Mouse (Mus musculus) CH12.LX (cell line): ENCODE results near the gene Nhlh1. TPM values are rescaled to one million over a fixed set of nuclear protein-coding genes. Genes with fewer than 3 reads are reported as not detected.

Experiments
- DNase-seq: peaks from one replicate; pipeline ENCODE4 v3.0.0-alpha.2; 2013; ENCODE audit errors: extremely low read depth
- H3K27ac ChIP-seq: 2 replicates; pipeline ENCODE4 v1.5.1; 2012; ENCODE audit warnings: low read depth, mild to moderate bottlenecking, control low read depth, moderate library complexity; ENCODE audit not compliant: insufficient read depth
- H3K27me3 ChIP-seq: replicated peaks from 2 replicates; pipeline ENCODE3; 2012; ENCODE audit warnings: inconsistent platforms
- H3K36me3 ChIP-seq, 2 experiments: replicated peaks in 1 of 2; 2 replicates each; pipeline versions ENCODE3 to v1.6.1; 2012; ENCODE audit warnings: inconsistent platforms in 1 of 2, low read length in 1 of 2, mild to moderate bottlenecking in 1 of 2, mixed read lengths in 1 of 2, moderate library complexity in 1 of 2; ENCODE audit not compliant: control insufficient read depth in 1 of 2, insufficient read depth in 1 of 2
- H3K4me1 ChIP-seq, 2 experiments: 2 replicates each; pipeline ENCODE4 v1.6.1; 2012; ENCODE audit warnings: inconsistent platforms in 1 of 2, moderate library complexity in 1 of 2; ENCODE audit not compliant: insufficient read depth in 2 of 2, control insufficient read depth in 1 of 2
- H3K4me2 ChIP-seq: 2 replicates; pipeline ENCODE4 v1.6.1; 2012; ENCODE audit warnings: low read depth, mild to moderate bottlenecking, control low read depth; ENCODE audit not compliant: poor library complexity, insufficient read depth, severe bottlenecking
- H3K4me3 ChIP-seq, 3 experiments: fragments of 150-350 bp in 1 of 3; sonication (generic) in 1 of 3; replicated peaks in 1 of 3; 2 replicates each; pipeline versions ENCODE3 to v1.5.1; 2011 to 2012; ENCODE audit warnings: low read depth in 2 of 3, low read length in 2 of 3, mild to moderate bottlenecking in 2 of 3, moderate library complexity in 2 of 3, control low read depth in 1 of 3, improper control_type of control experiment in 1 of 3, inconsistent platforms in 1 of 3, mixed read lengths in 1 of 3; ENCODE audit not compliant: poor library complexity in 1 of 3
- H3K79me2 ChIP-seq: replicated peaks from 2 replicates; pipeline ENCODE4 v1.6.1; 2012; ENCODE audit warnings: mild to moderate bottlenecking, moderate library complexity; ENCODE audit not compliant: control insufficient read depth, poor library complexity, insufficient read depth, severe bottlenecking; ENCODE audit errors: extremely low read depth
- H3K9ac ChIP-seq: 2 replicates; pipeline ENCODE4 v1.6.1; 2012; ENCODE audit warnings: low read depth, mild to moderate bottlenecking, control low read depth, moderate library complexity; ENCODE audit not compliant: insufficient read depth
- H3K9me3 ChIP-seq: replicated peaks from 2 replicates; pipeline ENCODE3; 2012; ENCODE audit warnings: low read length, inconsistent platforms, mixed read lengths
- ELF1 ChIP-seq: IDR thresholded peaks from 2 replicates; pipeline ENCODE4 v1.6.1; 2014; ENCODE audit warnings: low read depth, mild to moderate bottlenecking, inconsistent platforms, low read length, improper control_type of control experiment
- EP300 ChIP-seq: IDR thresholded peaks from 2 replicates; pipeline ENCODE4 v1.6.1; 2011; ENCODE audit warnings: low read length, improper control_type of control experiment
- ETS1 ChIP-seq: conservative IDR thresholded peaks from 2 replicates; pipeline ENCODE4 v1.6.1; 2012; ENCODE audit warnings: low read depth, mild to moderate bottlenecking, inconsistent platforms, low read length, improper control_type of control experiment, moderate library complexity
- GABPA ChIP-seq: IDR thresholded peaks from 2 replicates; pipeline ENCODE4 v1.6.1; 2012; ENCODE audit warnings: low read depth, low read length, improper control_type of control experiment, inconsistent platforms; ENCODE audit not compliant: insufficient replicate concordance
- MAFK ChIP-seq: IDR thresholded peaks from 2 replicates; pipeline ENCODE4 v1.6.1; 2011; ENCODE audit warnings: low read length, improper control_type of control experiment; ENCODE audit not compliant: insufficient replicate concordance
- MAX ChIP-seq: IDR thresholded peaks from 2 replicates; pipeline ENCODE4 v1.6.1; 2011; ENCODE audit warnings: low read length, improper control_type of control experiment
- MXI1 ChIP-seq: IDR thresholded peaks from 2 replicates; pipeline ENCODE4 v1.6.1; 2011; ENCODE audit warnings: mild to moderate bottlenecking, low read depth, low read length, improper control_type of control experiment
- MYC ChIP-seq: IDR thresholded peaks from 2 replicates; pipeline ENCODE4 v1.6.1; 2011; ENCODE audit warnings: low read depth, mild to moderate bottlenecking, improper control_type of control experiment, low read length
- NELFE ChIP-seq: IDR thresholded peaks from 2 replicates; pipeline ENCODE4 v1.6.1; 2011; ENCODE audit warnings: low read depth, low read length, improper control_type of control experiment
- NRF1 ChIP-seq: IDR thresholded peaks from 2 replicates; pipeline ENCODE4 v1.6.1; 2014; ENCODE audit warnings: low read depth, mild to moderate bottlenecking, inconsistent platforms, low read length, improper control_type of control experiment, moderate library complexity
- PAX5 ChIP-seq: IDR thresholded peaks from 2 replicates; pipeline ENCODE4 v1.6.1; 2012; ENCODE audit warnings: low read length, inconsistent platforms, mixed read lengths
- POLR2AphosphoS2 ChIP-seq: IDR thresholded peaks from 2 replicates; pipeline ENCODE4 v1.6.1; 2011; ENCODE audit warnings: low read depth, low read length, improper control_type of control experiment
- RCOR1 ChIP-seq: conservative IDR thresholded peaks from 2 replicates; pipeline ENCODE4 v1.6.1; 2012; ENCODE audit warnings: low read depth, mild to moderate bottlenecking, inconsistent platforms, low read length, improper control_type of control experiment
- SIN3A ChIP-seq: IDR thresholded peaks from 2 replicates; pipeline ENCODE4 v1.6.1; 2012; ENCODE audit warnings: low read length, improper control_type of control experiment, inconsistent platforms
- SMC3 ChIP-seq: IDR thresholded peaks from 2 replicates; pipeline ENCODE4 v1.6.1; 2011; ENCODE audit warnings: low read depth, low read length, improper control_type of control experiment
- TCF12 ChIP-seq: IDR thresholded peaks from 2 replicates; pipeline ENCODE4 v1.6.1; 2014; ENCODE audit warnings: low read depth, mild to moderate bottlenecking, inconsistent platforms, low read length, improper control_type of control experiment
- USF1 ChIP-seq: IDR thresholded peaks from 2 replicates; pipeline ENCODE4 v1.6.1; 2014; ENCODE audit warnings: low read depth, mild to moderate bottlenecking, inconsistent platforms, low read length, improper control_type of control experiment
- ZC3H11A ChIP-seq: IDR thresholded peaks from 2 replicates; pipeline ENCODE4 v1.6.1; 2012; ENCODE audit warnings: low read depth, mild to moderate bottlenecking, inconsistent platforms, low read length, improper control_type of control experiment
- dilution Hi-C: fragments of 300-500 bp; cut with MboI; formaldehyde crosslinking; loops from 2 replicates; pipeline ENCODE4 v1.14.3; 2020; ENCODE audit warnings: low sequenced_read_pairs; ENCODE audit not compliant: extremely low pct_unique_long_range_greater_than_20kb, extremely low pct_ligation_motif_present
- in situ Hi-C: fragments of 300-500 bp; cut with MboI; formaldehyde crosslinking; loops from 3 replicates; pipeline ENCODE4 v1.14.3; 2019; ENCODE audit warnings: low sequenced_read_pairs, low pct_ligation_motif_present, low pct_unique_long_range_greater_than_20kb, mixed read lengths
- polyA plus RNA-seq: library from polyadenylated mRNA; unstranded; fragments of >175 nt; gene quantifications from 2 replicates; pipeline ENCODE4 v1.2.1, GENCODE M21; 2012; ENCODE audit warnings: low read depth; ENCODE audit not compliant: insufficient read length
- total RNA-seq, 2 experiments: library from RNA; depleted of rRNA; stranded (reverse); fragments of 300-350 nt in 1 of 2; fragments of >200 nt in 1 of 2; gene quantifications; 2 replicates each; pipeline ENCODE4 v1.2.3; 2012 to 2014

Nhlh1 gene
- total and polyA plus RNA-seq, 3 experiments: not detected

DNA sequence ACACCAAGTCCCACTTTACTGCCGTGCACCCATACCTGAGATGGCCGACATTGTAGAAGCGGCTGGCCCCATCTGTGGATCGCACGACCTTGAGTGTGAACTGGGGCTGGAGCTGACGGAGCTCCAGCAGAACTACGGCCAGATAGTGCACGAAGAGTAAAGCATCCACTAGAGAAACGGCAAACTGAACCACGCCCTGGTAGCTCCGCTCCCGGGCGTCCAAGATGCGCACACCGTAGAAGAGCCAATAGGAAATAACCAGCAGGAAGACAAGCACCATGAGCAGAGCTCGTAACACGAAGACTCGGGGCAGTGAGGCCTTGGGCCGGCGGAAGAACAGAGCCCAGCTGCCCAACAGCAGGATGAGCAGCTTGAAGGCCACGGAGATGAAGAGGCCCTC lies 48.0 kb downstream of the Nhlh1 start:
- dilution Hi-C loops (no loop called here), in situ Hi-C loops (no loop called here)
- H3K9me3 ChIP-seq: no peaks in the 10 kb centered on the region
- no peaks in the 10 kb centered on the region for H3K4me1 ChIP-seq
- peaks cover 23 to 78% of the 10 kb centered on the region in 2 experiments for H3K36me3 ChIP-seq
- H3K4me2 ChIP-seq: no peak overlapping the region
- no peak overlapping the region for H3K27ac ChIP-seq
- no peak for TF ChIP-seq TCF12
- TF ChIP-seq SMC3: no peak
- TF ChIP-seq MYC: no peak
- no peak for TF ChIP-seq MAFK
- no peak for TF ChIP-seq NELFE
- TF ChIP-seq GABPA: no peak
- no peak for TF ChIP-seq NRF1
- TF ChIP-seq PAX5: no peak
- no peak overlapping the region for H3K9ac ChIP-seq
- H3K27me3 ChIP-seq: no peaks in the 10 kb centered on the region
- H3K79me2 ChIP-seq: no peaks in the 10 kb centered on the region
- DNase-seq: no peak
- H3K4me3 ChIP-seq: no peak overlapping the region

DNA sequence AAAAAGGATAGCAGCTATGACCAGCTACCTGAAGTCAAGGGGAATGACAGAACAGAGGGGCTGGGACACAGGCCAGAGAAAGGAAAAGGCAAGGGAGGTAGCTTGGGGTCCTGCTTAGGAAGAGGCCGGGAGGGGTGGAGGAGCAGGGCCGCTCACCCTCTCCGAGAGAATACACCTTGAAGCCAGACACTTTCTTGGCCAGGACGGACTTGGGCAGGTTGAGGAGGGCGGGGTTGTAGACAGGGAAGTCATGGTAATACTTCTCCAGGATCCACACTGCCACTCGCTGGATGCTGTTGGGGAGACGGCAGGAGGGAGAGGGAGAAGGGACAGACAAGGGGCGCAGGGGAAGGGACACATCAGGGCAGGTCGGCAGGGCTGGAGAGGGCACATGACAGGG lies 49.0 kb downstream of the Nhlh1 start:
- dilution Hi-C loops: no loop called here
- no peak overlapping the region for H3K4me2 ChIP-seq
- no peak for DNase-seq
- 0 out of 4 replicates have a peak, but pooled peaks cover 0 to 3% of the 10 kb centered on the region in 2 experiments for H3K4me1 ChIP-seq
- no peaks in the 10 kb centered on the region for H3K79me2 ChIP-seq
- in situ Hi-C loops: no loop called here
- H3K9ac ChIP-seq: no peak overlapping the region
- no peaks in the 10 kb centered on the region for H3K27me3 ChIP-seq
- TF ChIP-seq MYC: no peak
- H3K4me3 ChIP-seq: no peak overlapping the region
- no peaks in the 10 kb centered on the region for H3K9me3 ChIP-seq
- peaks cover 27 to 89% of the 10 kb centered on the region in 2 experiments for H3K36me3 ChIP-seq
- no peak overlapping the region for H3K27ac ChIP-seq

DNA sequence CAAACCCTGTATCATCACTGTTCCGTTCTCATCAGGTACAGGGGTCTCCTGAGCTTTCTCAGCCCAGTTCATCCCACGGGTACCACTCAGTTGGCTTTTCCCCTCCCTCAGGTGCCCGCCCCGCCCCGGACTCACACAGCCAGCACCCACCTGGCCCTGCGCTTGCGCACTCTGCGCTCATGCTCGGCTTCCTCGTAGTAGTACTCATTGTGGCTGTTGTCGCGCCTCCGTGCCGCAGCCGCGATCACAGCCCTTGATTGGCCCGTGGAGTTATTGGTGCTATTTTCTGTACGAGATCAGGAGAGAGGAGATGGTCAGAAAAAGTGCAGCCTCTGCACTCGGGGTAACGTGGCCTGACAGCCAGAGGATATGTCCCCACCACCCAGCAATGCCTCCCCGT lies 49.6 kb downstream of the Nhlh1 start:
- no peak overlapping the region for H3K9ac ChIP-seq
- no peaks in the 10 kb centered on the region for H3K79me2 ChIP-seq
- TF ChIP-seq POLR2AphosphoS2 (no peak), EP300 (no peak), ELF1 (no peak), RCOR1 (no peak), MAX (no peak), ETS1 (no peak), MAFK (no peak), TCF12 (no peak), SIN3A (no peak), ZC3H11A (no peak), MXI1 (no peak), USF1 (no peak)
- H3K4me1 ChIP-seq: 0 out of 4 replicates have a peak, but pooled peaks cover 0 to 3% of the 10 kb centered on the region in 2 experiments
- H3K9me3 ChIP-seq: no peaks in the 10 kb centered on the region
- H3K36me3 ChIP-seq: peaks cover 27 to 91% of the 10 kb centered on the region in 2 experiments
- H3K27me3 ChIP-seq: no peaks in the 10 kb centered on the region
- H3K27ac ChIP-seq: no peak overlapping the region
- dilution Hi-C loops (no loop called here), in situ Hi-C loops (no loop called here)
- H3K4me2 ChIP-seq: no peak overlapping the region
- H3K4me3 ChIP-seq: no peak overlapping the region
- DNase-seq: no peak
